Mouse (Mus musculus) brown adipose tissue, adult 24 weeks (tissue): Measurements from ENCODE around the gene Rpl34. TPM values are rescaled to one million over a fixed set of nuclear protein-coding genes. Genes with fewer than 3 reads are reported as not detected.
A peak's percentile ranks its signal among the peaks of the same experiment; 100 is the strongest.

ENCODE experiments used
- H3K27ac ChIP-seq: fragments of 200-500 bp; replicated peaks from 2 replicates; pipeline ENCODE4 v1.5.1; 2012; ENCODE audit warnings: low read depth, mild to moderate bottlenecking, low read length
- H3K4me1 ChIP-seq: fragments of 200-500 bp; 2 replicates; pipeline ENCODE4 v1.6.1; 2012; ENCODE audit warnings: low read length, mixed read lengths; ENCODE audit not compliant: control insufficient read depth, insufficient read depth, insufficient read length
- H3K4me3 ChIP-seq: fragments of 200-500 bp; 2 replicates; pipeline ENCODE4 v1.5.1; 2012; ENCODE audit warnings: low read depth, mild to moderate bottlenecking, low read length, moderate library complexity; ENCODE audit not compliant: insufficient read depth
- polyA plus RNA-seq: library from polyadenylated mRNA; stranded (reverse); fragments of >200 nt; gene quantifications from 2 replicates; pipeline ENCODE4 v1.2.4, GENCODE M21; 2012; ENCODE audit not compliant: missing spikeins, insufficient read depth, insufficient read length

Rpl34 gene
- polyA plus RNA-seq, 1 experiment = 668 TPM

DNA sequence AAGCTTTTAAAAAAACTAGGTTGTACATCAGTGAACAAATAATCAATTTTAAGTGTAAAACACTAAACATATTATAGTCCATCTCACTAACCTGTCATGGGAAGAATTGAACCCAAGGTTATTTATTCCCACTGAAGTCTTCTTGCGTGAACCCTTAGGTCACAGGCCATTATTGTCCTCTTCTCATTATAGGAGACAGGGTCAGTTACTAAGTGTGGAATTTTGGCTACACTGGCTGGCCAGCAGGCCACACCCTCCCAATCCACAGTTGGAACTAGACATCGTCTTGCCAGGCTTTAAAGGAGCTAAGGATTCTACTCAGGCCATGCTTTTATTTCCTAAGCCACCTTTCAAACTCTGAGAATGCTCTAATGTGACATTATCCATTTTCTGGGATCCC is 4.5 kb downstream of the Rpl34 start:
- Histone ChIP-seq H3K4me3 (no peak overlapping the region), H3K4me1 (no peaks in the 10 kb centered on the region), H3K27ac (no peak overlapping the region)

DNA sequence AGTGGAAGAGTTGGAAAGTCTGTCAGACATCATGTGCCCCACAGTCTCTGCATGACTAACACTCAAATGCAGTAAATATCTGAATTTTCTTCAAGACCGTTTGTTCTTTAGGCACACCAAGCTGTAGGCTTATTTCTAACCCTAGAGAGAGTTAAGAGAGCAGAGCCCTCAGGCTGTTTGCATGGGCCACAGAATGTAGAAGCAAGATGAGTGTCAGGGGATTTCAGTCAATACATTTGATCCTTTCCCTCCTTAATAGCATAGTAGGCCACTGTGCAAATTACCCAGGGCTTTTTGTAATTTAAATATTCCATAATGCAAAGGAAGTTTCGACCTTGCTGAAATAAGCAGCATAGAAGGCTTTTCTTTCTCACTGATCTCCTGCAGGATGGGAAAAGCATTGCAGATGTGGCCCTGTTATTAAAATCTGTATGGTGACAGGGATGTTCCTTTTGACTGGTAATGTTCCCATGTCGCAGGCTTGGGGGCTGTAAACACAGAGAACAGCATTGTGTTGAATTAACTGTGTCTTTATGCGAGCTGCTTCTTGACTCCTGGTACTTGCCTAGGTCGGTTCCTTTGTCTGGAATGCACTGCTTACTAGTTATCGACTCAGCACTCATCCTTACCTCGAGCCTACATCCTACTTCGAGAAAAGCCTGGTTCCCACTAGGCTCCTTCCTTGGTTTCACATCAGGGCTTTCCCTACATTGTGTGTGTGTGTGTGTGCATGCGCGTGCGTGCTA is 7.3 kb downstream of the Rpl34 start:
- no peaks in the 10 kb centered on the region for H3K4me1 ChIP-seq
- H3K27ac ChIP-seq = no peak overlapping the region
- no peak overlapping the region for H3K4me3 ChIP-seq

- H3K4me3 ChIP-seq = no peak overlapping the region
- H3K4me1 ChIP-seq = no peaks in the 10 kb centered on the region
- H3K27ac ChIP-seq = no peak overlapping the region
Observed at GRCm38 (mm10) chr3:130720225-130720624, 10.0 kb downstream of the Rpl34 start.

- Histone ChIP-seq H3K27ac (no peak overlapping the region), H3K4me1 (no peaks in the 10 kb centered on the region), H3K4me3 (no peak overlapping the region)
Observed at GRCm38 (mm10) chr3:130718871-130719270, 11.3 kb downstream of the Rpl34 start.

DNA sequence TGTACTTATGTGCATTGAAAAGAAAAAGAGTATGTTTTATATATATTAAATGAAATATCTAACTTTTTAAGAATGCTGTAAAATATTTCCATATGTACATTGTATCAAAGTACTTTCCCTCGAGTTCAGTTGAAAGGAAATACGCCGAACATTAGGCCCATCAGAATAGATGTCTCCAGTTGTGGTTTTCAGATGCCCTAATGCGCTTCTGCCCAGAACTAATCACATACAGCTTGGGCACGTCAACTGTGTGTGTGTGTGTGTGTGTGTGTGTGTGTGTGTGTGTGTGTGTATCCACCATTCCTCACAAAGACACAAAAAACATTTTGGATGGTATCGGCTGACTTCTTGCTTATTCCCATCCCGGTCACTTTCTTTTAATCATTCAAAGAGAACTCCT is 13.6 kb downstream of the Rpl34 start:
- H3K4me1 ChIP-seq = no peaks in the 10 kb centered on the region
- H3K27ac ChIP-seq = no peak overlapping the region
- H3K4me3 ChIP-seq = no peak overlapping the region

DNA sequence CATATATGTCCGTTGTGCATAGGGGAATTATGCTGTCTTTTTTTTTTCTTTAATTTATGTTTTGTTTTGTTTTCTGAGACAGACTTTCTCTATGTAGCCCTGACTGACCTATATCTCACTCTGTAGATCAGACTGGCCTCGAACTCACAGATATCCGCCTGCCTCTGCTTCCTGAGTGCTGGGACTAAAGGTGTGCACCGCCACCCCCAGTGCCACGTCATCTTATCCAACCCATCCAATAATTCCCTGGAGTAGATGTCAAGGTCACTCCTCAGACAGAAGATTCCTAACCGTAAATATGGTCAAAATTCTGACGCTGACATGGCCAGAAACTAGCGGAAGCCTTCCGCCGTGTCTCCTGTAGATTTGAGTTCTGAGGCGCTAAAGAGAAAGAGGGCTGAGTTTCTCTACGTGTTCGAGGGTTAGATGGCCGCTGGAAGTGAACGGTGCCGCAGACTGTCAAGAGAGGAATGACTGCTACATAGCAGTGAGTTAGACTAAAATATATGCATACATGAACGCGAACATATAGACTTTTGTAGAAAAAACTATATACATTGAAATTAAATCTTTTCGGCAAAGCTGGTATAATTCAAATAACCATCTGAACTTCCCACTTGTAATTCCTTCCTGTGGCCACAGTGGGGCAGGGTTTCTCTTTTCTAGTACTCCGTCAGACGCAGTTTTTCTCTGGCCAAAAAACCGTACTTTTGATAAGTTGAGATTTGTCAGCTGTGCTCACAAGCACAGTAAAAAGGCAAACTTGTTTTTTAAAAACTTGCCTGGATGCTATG is 15.2 kb downstream of the Rpl34 start:
- Histone ChIP-seq H3K4me3 (peak overlapping the region; percentile 61), H3K27ac (peak overlapping the region; percentile 65), H3K4me1 (no peaks in the 10 kb centered on the region)

DNA sequence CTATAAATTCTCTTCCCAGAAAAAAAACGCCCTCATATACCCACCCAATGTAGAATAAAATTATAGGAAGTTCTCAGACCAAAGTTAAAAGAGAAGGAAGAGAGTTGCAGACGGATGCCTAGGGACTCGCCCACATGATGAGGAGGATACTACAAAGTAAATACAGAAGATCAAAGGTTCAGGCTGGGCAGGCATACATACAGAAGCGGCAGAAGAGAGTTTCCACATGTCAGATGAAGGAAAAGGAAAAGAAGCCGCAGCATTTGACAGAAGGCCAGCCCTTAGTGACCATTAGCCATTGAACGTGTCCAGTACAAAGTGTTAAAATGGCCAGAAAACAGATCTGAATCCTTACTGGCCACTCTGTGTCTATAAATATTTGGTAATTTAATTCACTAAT is 17.3 kb downstream of the Rpl34 start:
- H3K4me1 ChIP-seq = peaks cover 2% of the 10 kb centered on the region; the same call in 1 of the 2 replicates
- H3K4me3 ChIP-seq = no peak overlapping the region
- no peak overlapping the region for H3K27ac ChIP-seq

DNA sequence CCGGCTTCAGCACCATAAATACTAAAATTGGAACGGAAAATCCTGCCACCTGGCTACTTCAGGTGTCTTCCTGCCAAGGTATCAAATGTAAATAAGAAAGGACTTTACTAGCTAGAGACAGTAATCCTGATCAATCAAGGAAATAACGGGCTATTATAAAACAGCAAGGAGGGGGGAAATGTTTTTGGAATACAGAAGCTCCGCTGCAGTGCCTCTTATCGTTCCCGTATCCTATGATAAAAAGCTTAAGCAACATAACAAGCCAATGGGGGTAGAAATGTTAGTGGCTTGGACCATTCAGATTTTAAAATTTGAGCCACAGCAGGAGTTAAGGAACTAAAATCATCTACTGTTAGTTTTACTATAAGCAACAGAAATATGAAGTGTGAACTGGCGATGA is 20.1 kb downstream of the Rpl34 start:
- Histone ChIP-seq H3K27ac (no peak overlapping the region), H3K4me1 (peaks cover 2% of the 10 kb centered on the region; the same call in 1 of the 2 replicates), H3K4me3 (no peak overlapping the region)

DNA sequence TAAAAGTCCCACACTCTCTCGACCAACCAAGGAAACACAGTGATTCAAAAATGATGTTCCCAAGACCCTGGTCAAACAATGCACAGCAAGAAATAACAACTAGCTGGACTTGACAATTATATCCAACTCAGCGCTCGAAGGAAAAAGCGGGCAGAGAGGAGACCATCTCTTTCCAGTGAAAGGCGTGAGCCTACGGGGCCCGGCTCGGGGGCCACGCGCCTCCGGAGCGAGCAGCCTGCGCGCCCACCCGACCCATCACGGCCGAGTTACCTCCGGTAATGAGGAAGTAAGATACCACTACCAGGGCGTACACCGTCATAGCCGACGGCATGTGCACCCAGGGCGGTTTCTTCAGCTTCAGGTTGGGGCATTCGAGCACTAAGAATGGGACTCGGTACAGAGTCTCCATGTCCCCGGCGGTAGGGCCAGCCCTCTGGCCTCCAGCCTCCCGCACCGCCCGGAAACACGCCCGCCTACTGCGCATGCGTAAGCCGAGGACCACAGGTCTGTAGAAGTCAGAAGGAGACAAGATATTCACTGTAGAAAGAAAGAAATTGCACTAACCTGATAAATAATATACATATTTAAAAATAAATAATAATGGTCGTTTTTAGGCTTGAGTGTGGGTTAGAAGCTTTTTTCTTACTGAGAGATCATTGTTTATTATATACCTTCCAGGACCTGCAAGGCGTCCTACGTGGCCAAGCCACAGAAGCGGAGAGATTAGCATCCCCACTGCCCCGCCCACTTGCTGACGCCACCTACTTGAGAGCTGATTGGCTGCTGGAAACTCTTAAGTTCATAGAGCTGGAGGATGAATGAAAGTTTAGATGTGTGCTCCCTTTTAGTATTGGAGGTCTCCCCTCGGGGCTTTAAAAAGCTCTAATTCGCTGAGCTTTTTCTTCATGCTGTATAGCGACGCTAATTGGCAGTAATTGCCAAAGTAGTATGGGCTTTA is 21.0 kb downstream of the Rpl34 start, which contains the start of gene Ostc:
Ostc (minus strand) TSS at position 478 of the 958 bp plus-strand sequence.
- Histone ChIP-seq H3K4me3 (peak within 1 kb of the TSS; percentile 99), H3K4me1 (peaks cover 2% of the 10 kb centered on the region; the same call in 1 of the 2 replicates), H3K27ac (peak within 1 kb of the TSS; percentile 70)

DNA sequence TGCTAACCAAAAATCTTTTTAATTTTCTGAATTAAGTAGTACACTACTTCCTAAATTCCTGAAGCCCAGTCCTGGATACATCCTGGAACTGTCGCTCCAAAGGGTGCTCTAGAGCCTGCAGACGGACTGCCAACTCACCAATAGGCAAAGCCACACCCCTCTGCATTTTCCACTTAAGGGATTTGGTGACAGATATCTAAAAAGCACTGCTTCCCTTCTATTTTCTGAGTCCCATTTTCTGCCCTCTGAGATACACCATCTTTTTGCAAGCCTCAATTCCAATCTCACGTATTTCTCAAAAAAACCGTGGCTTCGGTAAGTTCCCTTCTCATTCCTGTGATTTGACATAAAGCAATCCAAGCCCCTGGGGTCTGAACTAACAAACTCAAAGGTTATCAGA is 21.7 kb downstream of the Rpl34 start:
- Histone ChIP-seq H3K4me1 (peaks cover 2% of the 10 kb centered on the region; the same call in 1 of the 2 replicates), H3K4me3 (peak overlapping the region; percentile 99), H3K27ac (peak overlapping the region; percentile 70; the same call in 1 of the 2 replicates)

DNA sequence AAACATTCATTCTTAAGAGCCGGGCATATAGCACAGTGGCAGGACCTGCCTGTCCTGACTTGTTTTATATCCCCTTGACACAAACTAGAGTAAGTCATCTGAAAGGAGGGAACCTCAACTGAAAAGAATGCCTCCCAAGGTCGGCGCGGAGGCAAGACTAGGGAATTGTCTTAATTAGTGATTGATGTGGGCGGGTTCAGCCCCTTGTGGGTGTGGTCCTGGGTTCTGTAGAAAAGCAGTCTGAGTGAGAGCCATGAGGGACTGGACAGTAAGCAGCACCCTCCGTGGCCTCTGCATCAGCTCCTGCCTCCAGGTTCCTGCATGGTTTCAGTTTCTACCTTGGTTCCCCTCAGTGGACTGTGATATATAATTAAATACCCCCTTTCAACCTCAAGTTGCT is 27.9 kb downstream of the Rpl34 start:
- no peaks in the 10 kb centered on the region for H3K4me1 ChIP-seq
- no peak overlapping the region for H3K4me3 ChIP-seq
- no peak overlapping the region for H3K27ac ChIP-seq

- H3K27ac ChIP-seq = no peak overlapping the region
- H3K4me1 ChIP-seq = no peaks in the 10 kb centered on the region
- no peak overlapping the region for H3K4me3 ChIP-seq
Observed at GRCm38 (mm10) chr3:130697622-130698021, 32.6 kb downstream of the Rpl34 start.

- H3K4me3 ChIP-seq = no peak overlapping the region
- H3K4me1 ChIP-seq = no peaks in the 10 kb centered on the region; the same call in 1 of the 2 replicates
- no peak overlapping the region for H3K27ac ChIP-seq
Observed at GRCm38 (mm10) chr3:130694705-130695104, 35.5 kb downstream of the Rpl34 start.

GRCm38 (mm10) chr3:130694041-130694593 is 36.1 kb downstream of the Rpl34 start:
- no peak overlapping the region for H3K4me3 ChIP-seq
- no peaks in the 10 kb centered on the region; the same call in 1 of the 2 replicates for H3K4me1 ChIP-seq
- H3K27ac ChIP-seq = no peak overlapping the region
